Mouse (Mus musculus) gastrocnemius, adult 18-20 months (tissue): ENCODE measurements around the gene C130026I21Rik. TPM values are rescaled to one million over a fixed set of nuclear protein-coding genes. Genes with fewer than 3 reads are reported as not detected.
A peak's percentile ranks its signal among the peaks of the same experiment; 100 is the strongest.
"Not testable (repeated sequence)": the region's sequence is repeated elsewhere in the genome, so short reads cannot be mapped to it uniquely, and the experiment has no call there.

Experiments
- DNase-seq: peaks from one replicate; pipeline ENCODE4 v3.0.0; 2021; ENCODE audit warnings: low spot score
- long read RNA-seq, 2 experiments: library from polyadenylated mRNA; stranded (forward); transcript quantifications; one replicate each; pipeline ENCODE4 v2.0.0; 2021
- total RNA-seq, 2 experiments: library from RNA; stranded (reverse); gene quantifications; 2 replicates each; pipeline ENCODE4 v1.2.3; 2021

C130026I21Rik gene
- under 1 TPM in 1 of 2 experiments, not detected in 1; 0.74 TPM for total RNA-seq
- long read RNA-seq, experiment 1 = 0 reads
- long read RNA-seq, experiment 2 = 0 reads

GRCm38 (mm10) chr1:85270466-85270865 is at the start of gene C130026I21Rik:
Gene C130026I21Rik (minus strand): TSS chr1:85270566.
- DNase-seq = not testable (repeated sequence)

- DNase-seq = not testable (repeated sequence)
Observed at GRCm38 (mm10) chr1:85287063-85287462, 16.7 kb upstream of the C130026I21Rik start.

GRCm38 (mm10) chr1:85276421-85276820 is 6.1 kb upstream of the C130026I21Rik start:
- DNase-seq = not testable (repeated sequence)

GRCm38 (mm10) chr1:85258634-85259033 is 11.7 kb downstream of the C130026I21Rik start:
- DNase-seq = peak; percentile 31

DNA sequence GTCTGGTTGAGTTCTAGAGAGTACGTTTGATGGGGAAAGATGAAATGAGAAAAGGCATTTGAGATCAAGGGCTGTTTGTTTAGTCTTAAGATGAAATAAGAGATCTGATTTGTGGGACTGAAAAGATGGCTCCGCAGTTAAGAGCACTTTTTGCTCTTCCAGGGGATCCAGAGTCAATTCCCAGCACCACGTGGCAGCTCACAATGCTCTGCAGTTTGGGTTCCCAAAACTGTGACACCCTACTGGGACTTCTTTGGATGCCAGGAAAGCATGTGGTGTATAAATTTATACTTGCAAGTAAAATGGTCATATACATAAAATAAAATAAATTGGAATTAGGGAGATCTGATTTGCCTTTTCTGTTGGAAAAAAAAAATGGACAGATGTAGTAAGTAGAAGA is 15.1 kb downstream of the C130026I21Rik start:
- not testable (repeated sequence) for DNase-seq

DNA sequence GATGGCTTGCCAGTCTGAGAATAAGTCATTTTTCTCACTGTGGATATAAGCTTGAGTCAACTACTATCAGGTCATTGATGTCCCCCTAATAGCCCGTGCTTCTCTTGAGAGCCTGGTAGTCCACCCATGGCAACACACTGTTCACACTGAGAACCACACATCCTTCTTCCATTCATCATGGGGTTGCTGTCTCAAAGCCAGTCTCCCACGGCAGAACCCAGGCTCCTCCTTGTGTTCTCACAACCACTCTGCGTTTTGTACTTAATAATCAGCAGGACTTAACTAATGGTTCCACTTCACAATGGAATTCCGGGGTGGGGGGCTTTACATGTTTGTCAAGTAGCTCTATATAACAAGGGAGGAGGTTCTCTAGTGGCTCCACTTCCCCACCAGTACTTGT is 19.2 kb downstream of the C130026I21Rik start:
- DNase-seq = not testable (repeated sequence)

GRCm38 (mm10) chr1:85248985-85249384 is 21.4 kb downstream of the C130026I21Rik start:
- not testable (repeated sequence) for DNase-seq

DNA sequence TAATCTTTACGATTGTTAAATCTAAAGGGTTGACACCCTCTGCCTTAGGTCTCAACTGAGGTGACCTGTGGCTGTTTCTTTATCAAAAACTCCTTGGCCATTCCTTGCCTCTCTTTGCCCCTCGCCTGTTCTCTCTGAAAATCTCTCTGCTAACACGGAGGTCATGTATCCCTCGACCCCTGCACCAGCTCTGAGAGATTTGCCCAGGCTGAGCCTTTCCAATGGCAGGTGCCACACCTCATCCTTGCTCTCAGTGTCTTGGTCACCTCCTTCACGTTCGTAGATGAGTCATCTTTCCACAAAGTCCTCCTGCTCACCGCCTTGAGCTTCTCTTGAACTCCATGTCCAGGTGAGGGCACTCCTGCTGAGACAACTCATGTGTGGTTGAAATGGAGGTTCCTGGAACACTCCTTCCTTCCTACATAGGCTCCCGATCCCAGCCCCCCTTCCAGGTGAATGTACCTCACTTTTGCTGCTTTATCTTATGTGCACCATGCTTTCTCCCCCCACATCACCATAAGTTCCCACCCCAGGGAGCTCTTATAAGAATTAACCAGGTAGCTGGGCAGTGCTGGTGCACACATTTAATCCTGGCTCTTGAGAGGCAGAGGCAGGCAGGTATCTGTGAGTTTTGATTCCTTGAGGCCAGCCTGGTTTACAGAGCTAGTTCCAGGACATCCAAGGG is 23.4 kb downstream of the C130026I21Rik start:
- not testable (repeated sequence) for DNase-seq

DNA sequence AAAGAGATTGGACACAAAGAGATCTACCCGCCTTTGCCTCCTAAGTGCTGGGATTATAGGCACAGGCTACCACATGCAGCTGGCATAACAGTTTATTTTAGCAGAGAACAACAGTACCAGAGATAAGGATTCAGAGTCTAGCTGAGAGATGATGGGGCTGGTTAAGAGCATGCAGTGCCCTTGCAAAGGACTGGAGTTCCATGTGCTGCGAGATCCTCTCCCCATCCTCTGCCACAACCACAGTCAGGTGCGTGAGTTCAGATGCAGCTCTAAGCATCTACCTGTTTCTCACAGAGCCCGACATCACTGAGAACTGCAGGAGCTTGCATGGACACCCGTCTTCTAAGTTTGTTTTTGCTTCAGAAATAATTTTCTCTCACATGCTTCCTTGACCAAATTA is 24.1 kb downstream of the C130026I21Rik start:
- DNase-seq = not testable (repeated sequence)

DNA sequence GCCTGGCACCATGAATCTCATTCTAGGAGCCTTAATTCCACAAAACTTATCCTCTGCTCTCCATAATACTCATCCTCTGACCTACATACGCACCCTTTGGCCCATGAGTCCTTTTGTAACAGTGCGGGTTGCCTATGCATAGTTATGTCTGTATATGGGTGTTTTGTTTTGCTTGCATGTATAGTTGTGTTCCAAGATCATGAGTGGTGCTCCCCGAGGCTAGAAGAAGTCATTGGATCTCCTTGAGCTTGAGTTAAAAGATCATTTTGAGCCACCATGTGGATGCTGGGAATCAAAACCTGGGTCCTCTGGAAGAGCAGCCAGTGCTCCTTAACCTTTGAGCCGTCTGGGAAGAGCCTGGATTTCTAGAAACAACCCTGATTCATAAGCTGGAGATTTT is 25.4 kb downstream of the C130026I21Rik start:
- DNase-seq = not testable (repeated sequence)

DNA sequence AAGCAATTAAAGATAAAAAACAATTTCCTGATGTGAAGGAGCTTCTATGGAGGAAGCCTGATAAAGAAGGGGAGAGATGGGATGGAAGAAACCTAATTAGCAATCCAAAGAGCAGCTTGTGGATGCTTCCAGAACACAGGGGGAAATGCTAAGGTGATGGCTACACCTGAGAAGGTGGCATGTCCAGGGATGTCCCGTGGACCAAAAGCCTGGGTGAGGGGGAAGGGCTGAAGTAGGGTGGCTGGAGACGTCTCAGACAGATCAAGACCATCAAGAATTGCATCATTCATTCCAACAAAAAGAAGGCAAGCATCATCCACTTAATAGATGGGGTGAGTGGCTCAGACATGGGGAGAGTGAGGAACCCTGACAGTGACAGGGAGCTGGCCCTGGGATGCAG is 27.3 kb downstream of the C130026I21Rik start:
- DNase-seq = not testable (repeated sequence)

DNA sequence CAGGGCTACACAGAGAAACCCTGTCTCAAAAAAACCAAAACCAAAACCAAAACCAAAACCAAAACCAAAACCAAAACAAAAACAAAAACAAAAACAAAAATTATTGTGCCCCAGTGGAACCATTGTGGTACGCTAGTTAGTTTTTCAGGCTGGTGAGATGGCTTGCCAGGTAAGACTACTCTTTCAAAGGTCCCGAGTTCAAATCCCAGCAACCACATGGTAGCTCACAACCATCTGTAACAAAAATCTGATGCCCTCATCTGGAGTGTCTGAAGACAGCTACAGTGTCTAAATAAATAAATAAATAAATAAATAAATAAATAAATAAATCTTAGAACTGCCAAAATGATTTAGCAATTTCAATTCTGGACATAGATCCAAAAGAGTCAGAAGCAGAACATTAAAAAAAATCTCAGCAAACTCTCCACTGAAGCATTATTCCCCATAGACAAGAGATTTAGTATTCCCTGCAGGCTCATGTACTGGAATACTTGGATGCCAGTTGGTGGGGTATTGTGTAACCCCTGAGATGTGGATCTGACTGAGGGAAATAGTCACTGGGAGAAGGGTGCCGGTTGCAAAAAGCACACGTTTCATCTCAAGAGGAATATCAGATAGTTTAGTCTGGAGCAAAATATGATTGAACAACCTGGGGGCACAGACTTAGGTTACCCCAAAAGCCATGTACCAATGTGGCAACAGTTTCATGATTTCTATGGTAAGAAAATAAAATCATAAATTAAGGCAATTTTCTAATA is 31.2 kb downstream of the C130026I21Rik start:
- DNase-seq = not testable (repeated sequence)

DNA sequence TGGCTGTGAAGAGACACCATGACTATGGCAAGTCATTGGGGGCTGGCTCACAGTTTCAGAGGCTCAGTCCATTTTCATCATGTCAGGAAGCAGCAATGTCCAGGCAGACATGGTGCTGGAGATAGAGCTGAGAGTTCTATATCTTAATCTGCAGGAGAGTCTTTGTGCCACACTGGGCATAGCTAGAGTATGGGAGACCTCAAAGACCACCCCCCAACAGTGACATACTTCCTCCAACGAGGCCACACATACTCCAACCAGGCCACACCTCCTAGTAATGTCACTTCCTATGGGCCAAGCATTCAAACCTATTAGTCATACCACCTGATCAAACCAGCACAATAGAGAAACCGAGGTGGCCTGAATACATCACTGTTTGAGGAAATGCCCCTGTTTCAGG is 63.8 kb downstream of the C130026I21Rik start:
- not testable (repeated sequence) for DNase-seq

DNA sequence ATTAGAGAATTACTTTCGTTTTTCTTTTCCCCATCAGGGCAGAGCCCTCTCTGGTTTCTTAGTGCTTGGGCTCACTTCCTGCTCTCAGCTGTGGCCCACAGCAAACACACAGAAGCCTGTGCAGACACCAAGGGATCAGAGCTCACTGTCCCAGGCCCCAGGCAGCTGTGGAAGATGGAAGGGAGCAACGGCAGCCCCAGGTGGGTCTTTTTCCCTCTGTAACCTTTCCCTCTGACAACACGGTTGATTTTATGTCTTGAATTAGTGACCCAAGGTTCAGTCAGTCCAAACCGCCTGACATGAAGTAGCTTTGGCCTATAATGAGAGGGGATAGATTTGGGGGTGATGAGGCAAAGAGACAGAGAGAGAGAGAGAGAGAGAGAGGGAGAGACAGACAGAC is 70.8 kb downstream of the C130026I21Rik start:
- DNase-seq = not testable (repeated sequence)

DNA sequence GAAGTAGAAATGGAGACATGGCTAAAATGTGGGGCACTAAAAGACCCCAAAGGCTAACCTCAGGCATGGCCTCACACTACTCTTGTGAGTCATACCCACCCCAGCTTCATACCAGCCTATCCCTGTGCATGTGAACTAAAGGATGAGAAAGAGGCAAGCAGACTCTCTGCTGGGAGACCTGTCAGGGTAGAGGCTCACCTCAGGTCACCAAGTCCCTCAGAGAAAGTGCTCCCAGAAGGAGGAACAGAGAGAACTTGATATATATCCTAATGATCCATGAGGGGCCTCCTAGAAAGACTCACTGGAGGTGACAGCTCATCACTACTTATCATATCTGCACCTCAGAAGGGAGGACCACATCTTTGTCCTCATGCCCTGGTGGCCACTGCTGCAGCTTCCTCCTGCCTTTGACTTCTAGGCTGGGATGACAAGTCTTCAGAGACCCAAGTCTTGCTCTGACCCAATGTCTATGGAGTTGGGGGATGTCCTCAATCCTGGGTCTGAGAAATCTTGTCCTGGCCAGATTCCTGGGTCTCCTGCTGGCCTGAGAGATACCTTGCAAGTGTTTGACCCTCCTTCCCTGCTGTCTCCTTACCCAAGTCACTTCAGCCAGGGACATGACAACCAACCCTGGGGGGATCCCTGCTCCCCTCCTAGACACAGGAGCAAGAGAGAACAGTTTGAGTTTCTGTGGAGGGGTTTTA is 71.6 kb downstream of the C130026I21Rik start:
- DNase-seq = not testable (repeated sequence)

- DNase-seq = not testable (repeated sequence)
Observed at GRCm38 (mm10) chr1:85196732-85197131, 73.6 kb downstream of the C130026I21Rik start.

GRCm38 (mm10) chr1:85193761-85194160 is 76.6 kb downstream of the C130026I21Rik start:
- DNase-seq = not testable (repeated sequence)

DNA sequence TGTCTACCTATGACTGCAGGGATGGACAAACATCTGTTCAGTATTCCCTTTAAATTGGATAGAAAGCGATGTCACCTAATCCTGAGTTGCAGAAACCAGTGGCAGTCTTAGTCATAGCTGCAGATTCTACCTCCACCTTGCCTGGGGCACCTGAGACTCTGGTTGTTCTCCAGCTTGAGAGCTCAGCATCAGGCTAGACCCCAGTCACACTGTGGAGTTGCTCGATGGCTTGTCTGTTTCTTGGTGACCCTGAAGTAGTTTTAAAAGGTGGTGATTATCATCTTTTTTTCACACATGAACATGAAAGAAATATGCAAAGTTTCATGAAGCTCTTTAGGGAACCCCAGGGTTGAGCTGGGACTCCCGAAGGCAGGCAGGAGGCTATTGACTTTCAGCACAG is 88.4 kb downstream of the C130026I21Rik start:
- DNase-seq = not testable (repeated sequence)

- not testable (repeated sequence) for DNase-seq
Observed at GRCm38 (mm10) chr1:85178971-85179370, 91.4 kb downstream of the C130026I21Rik start.

DNA sequence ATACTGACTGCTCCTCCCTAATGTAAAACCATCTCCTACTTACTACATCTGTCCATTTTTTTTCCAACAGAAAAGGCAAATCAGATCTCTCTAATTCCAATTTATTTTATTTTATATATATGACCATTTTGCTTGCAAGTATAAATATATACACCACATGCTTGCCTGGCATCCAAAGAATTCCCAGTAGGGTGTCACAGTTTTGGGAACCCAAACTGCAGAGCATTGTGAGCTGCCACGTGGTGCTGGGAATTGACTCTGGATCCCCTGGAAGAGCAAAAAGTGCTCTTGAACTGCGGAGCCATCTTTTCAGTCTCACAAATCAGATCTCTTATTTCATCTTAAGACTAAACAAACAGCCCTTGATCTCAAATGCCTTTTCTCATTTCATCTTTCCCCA is 107.5 kb downstream of the C130026I21Rik start:
- DNase-seq = not testable (repeated sequence)

DNA sequence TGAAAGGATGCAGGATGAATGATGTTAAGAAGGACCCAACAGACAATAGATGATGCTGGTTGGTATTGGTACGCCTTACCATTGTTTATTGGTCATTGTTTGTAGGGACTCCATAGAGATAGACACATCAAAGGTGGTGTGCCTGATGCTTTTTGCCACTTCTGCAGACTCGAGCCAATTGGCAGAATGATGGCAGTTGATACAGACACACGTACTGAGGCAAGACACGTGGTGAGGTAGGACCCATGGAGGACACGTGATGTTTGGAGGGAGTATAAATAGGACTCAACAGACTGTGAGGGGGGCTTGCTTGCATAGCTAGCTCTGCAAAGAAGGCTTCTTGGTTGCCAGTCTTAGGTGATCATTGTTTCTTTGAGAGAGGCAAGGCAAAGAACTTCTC is 115.2 kb downstream of the C130026I21Rik start:
- not testable (repeated sequence) for DNase-seq

GRCm38 (mm10) chr1:85133671-85134070 is 136.7 kb downstream of the C130026I21Rik start:
- DNase-seq = not testable (repeated sequence)
